Mouse (Mus musculus) liver, embryonic 12.5 days (tissue): Measurements from ENCODE around the gene Shroom1. TPM values are rescaled to one million over a fixed set of nuclear protein-coding genes. Genes with fewer than 3 reads are reported as not detected.

Source experiments
- ATAC-seq: fragments of 200-750 bp; cut with Nextera tagmentation; 2 replicates; pipeline ENCODE4 v1.8.0; 2017; ENCODE audit warnings: moderate number of reproducible peaks, mild to moderate bottlenecking, moderate library complexity
- H3K27ac ChIP-seq: fragments of 300-500 bp; sonication (generic); 2 replicates; pipeline ENCODE4 v1.5.1; 2016; ENCODE audit warnings: mild to moderate bottlenecking
- H3K27me3 ChIP-seq: fragments of 300-500 bp; sonication (generic); replicated peaks from 2 replicates; pipeline ENCODE4 v1.6.1; 2016; ENCODE audit warnings: mild to moderate bottlenecking, moderate library complexity
- H3K36me3 ChIP-seq: fragments of 300-500 bp; sonication (generic); 2 replicates; pipeline ENCODE4 v1.6.1; 2016; ENCODE audit warnings: mild to moderate bottlenecking, moderate library complexity
- H3K4me1 ChIP-seq: fragments of 300-500 bp; sonication (generic); 2 replicates; pipeline ENCODE4 v1.6.1; 2016
- H3K4me2 ChIP-seq: fragments of 300-500 bp; sonication (generic); 2 replicates; pipeline ENCODE4 v1.6.1; 2016; ENCODE audit warnings: mild to moderate bottlenecking, moderate library complexity
- H3K4me3 ChIP-seq: fragments of 300-500 bp; sonication (generic); 2 replicates; pipeline ENCODE4 v1.5.1; 2016; ENCODE audit warnings: mild to moderate bottlenecking, moderate library complexity
- H3K9ac ChIP-seq: fragments of 300-500 bp; sonication (generic); 2 replicates; pipeline ENCODE4 v1.6.1; 2016; ENCODE audit warnings: mild to moderate bottlenecking, moderate library complexity
- H3K9me3 ChIP-seq: fragments of 300-500 bp; sonication (generic); replicated peaks from 2 replicates; pipeline ENCODE4 v1.6.1; 2016; ENCODE audit warnings: mild to moderate bottlenecking, moderate library complexity
- WGBS: fragments of 180-500 bp; shearing (Covaris S2); methylation state at CpG from one replicate; pipeline ENCODE4 v1.1.7; 2016; ENCODE audit not compliant: insufficient replicate concordance; 5-methylcytosine and 5-hydroxymethylcytosine counted together
- polyA plus RNA-seq: library from polyadenylated mRNA; unstranded; fragments of >200 nt; fragmentation: Nextera tagmentation; extraction: Ambion mirVana; gene quantifications from 2 replicates; pipeline ENCODE4 v1.2.1, GENCODE M21; 2016

Gene Shroom1
- polyA plus RNA-seq, 1 experiment from 2014 or later, result 2.0 TPM

DNA sequence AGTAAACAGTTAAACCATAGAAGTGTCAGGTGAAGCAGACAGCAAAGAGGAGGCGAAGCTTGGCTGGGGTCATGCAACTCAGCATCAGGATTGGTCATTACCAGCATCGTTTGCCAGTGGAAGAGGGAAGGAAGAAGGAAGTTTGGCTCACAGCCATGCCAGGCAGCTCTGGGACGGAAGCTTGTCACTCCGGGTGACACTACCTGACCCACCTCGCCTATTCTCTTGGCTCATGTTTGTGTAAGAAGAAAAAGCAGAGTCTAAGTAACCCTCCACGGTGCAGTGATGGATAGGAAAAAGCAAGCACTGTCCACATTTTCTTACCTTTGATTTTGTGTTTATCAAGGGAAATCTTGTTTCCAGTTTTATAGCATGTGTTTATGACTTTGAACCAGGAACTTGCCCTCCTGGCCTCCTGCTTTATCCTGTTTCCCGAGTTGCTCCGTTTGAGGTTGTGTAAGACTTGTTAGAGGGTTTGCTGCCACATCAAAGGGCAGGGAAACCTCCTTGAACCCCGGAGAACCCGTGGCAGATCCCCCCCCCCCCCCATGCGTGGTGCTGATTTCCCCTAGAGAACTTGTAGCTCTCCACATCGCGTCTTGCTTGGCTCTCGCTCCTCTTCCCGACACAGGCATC is 6.8 kb upstream of the Shroom1 start:
- Histone ChIP-seq H3K9ac (no peak overlapping the region), H3K4me1 (peaks cover 8% of the 10 kb centered on the region; the same call in 1 of the 2 replicates), H3K4me3 (no peak overlapping the region), H3K4me2 (no peak overlapping the region), H3K36me3 (no peaks in the 10 kb centered on the region), H3K9me3 (no peaks in the 10 kb centered on the region), H3K27ac (no peak overlapping the region), H3K27me3 (peaks cover 51% of the 10 kb centered on the region)
- ATAC-seq, result no peak
- WGBS, result 26% methylated on average over 15 of the region's 15 CpGs

- Histone ChIP-seq H3K27me3 (peaks cover 63% of the 10 kb centered on the region), H3K9ac (no peak overlapping the region), H3K4me2 (no peak overlapping the region), H3K27ac (no peak overlapping the region), H3K4me3 (no peak overlapping the region), H3K4me1 (peaks cover 9% of the 10 kb centered on the region; the same call in 1 of the 2 replicates), H3K9me3 (no peaks in the 10 kb centered on the region), H3K36me3 (no peaks in the 10 kb centered on the region)
- WGBS, result 45% methylated on average over 2 of the region's 2 CpGs
- ATAC-seq, result no peak
Observed at GRCm38 (mm10) chr11:53451361-53451760, 5.6 kb upstream of the Shroom1 start.

DNA sequence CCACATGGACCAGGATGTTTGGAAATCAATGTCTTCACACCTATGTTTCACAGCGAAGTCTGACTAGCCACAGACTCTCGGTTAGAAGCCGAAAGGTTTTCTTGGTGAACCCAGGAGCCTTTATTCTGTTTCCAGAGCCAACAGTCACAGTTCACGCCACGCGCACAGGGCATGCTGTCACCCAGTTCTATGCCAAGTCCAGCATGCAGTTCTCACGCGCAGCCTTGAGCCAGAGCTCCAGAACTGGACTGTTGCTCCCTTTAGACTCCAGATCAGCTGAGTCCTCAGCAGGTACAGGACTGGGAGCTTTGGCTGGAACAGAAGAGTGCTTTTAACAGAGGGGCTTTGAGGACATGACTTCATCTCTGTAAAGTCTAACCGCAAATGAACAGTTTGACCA is 4.6 kb upstream of the Shroom1 start:
- H3K4me2 ChIP-seq, result no peak overlapping the region
- 86% methylated on average over 9 of the region's 9 CpGs for WGBS
- no peaks in the 10 kb centered on the region for H3K9me3 ChIP-seq
- peaks cover 73% of the 10 kb centered on the region for H3K27me3 ChIP-seq
- H3K27ac ChIP-seq, result no peak overlapping the region
- no peak for ATAC-seq
- no peaks in the 10 kb centered on the region for H3K36me3 ChIP-seq
- H3K4me1 ChIP-seq, result peaks cover 20% of the 10 kb centered on the region
- H3K9ac ChIP-seq, result no peak overlapping the region
- H3K4me3 ChIP-seq, result no peak overlapping the region

DNA sequence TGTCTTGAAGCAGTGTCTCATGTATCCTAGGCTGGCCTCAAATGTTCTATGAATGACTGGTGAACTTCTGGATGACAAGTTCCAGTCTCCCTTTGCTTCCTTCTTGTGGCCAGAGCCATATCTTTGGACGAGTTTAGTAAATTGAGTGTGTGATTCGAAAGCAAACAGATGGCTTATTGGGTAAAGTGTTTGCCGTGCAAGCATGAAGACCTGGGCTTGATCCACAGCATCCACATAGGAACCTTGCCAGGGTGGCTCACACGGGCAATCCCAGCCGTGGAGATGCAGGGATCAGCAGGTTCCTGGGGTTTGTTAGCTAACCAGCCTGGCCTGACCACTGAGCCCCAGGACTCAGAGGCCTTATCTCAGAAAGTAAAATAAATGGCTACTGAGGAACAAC is 4.0 kb upstream of the Shroom1 start:
- ATAC-seq, result no peak
- H3K27me3 ChIP-seq, result peaks cover 80% of the 10 kb centered on the region
- no peaks in the 10 kb centered on the region for H3K9me3 ChIP-seq
- WGBS, result 51% methylated on average over 5 of the region's 5 CpGs
- H3K4me2 ChIP-seq, result no peak overlapping the region
- no peak overlapping the region for H3K27ac ChIP-seq
- H3K9ac ChIP-seq, result no peak overlapping the region
- H3K4me3 ChIP-seq, result no peak overlapping the region
- peaks cover 22% of the 10 kb centered on the region for H3K4me1 ChIP-seq
- no peaks in the 10 kb centered on the region for H3K36me3 ChIP-seq

DNA sequence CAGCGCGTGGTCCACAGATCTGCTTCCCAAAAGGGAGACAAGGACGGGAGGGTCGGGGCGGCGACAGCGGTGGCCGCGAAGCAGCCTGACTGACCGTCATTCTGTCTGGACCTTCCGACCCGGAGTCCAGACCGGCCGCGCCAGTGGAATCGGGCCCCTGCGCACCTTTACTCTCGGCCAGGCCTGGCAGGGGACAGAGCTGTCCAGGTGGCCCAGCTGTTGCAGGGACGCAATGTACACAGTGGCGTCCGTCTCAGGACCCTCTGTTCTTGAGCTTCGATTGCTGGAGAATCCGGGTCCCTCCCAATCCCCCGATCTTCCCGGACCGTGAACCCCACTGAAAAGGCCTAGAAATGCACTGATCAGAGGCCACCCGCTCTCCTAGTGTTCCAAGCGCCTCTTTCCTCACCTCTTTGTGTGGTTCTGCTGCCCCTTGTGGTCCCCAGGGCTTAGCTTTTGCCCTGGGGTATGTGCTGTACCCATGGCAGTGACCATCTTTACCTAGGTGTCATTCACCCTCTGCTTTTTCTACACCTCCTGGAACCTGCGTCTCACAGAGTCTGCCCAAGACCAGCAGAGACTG is 458 bp downstream of the Shroom1 start:
- ATAC-seq, result peak; percentile 45
- WGBS, result 5% methylated on average over 29 of the region's 29 CpGs
- Histone ChIP-seq H3K9me3 (no peaks in the 10 kb centered on the region), H3K9ac (peak overlapping the region; percentile 55), H3K36me3 (no peaks in the 10 kb centered on the region), H3K4me2 (peak overlapping the region; percentile 78), H3K27ac (peak overlapping the region; percentile 38; the same call in 1 of the 2 replicates), H3K4me3 (peak overlapping the region; percentile 58), H3K4me1 (peaks cover 30% of the 10 kb centered on the region), H3K27me3 (peaks cover 84% of the 10 kb centered on the region)

- Histone ChIP-seq H3K9ac (no peak overlapping the region), H3K4me3 (no peak overlapping the region), H3K4me2 (no peak overlapping the region), H3K4me1 (peaks cover 45% of the 10 kb centered on the region), H3K27ac (no peak overlapping the region), H3K9me3 (no peaks in the 10 kb centered on the region), H3K36me3 (no peaks in the 10 kb centered on the region), H3K27me3 (peaks cover 94% of the 10 kb centered on the region)
- 50% methylated on average over 3 of the region's 3 CpGs for WGBS
- ATAC-seq, result no peak
Observed at GRCm38 (mm10) chr11:53458996-53459395, 2.0 kb downstream of the Shroom1 start.

- H3K4me3 ChIP-seq, result no peak overlapping the region
- no peak overlapping the region for H3K27ac ChIP-seq
- no peaks in the 10 kb centered on the region for H3K9me3 ChIP-seq
- no peak for ATAC-seq
- H3K36me3 ChIP-seq, result no peaks in the 10 kb centered on the region
- peaks cover 96% of the 10 kb centered on the region for H3K27me3 ChIP-seq
- no peak overlapping the region for H3K4me2 ChIP-seq
- WGBS, result 66% methylated on average over 3 of the region's 3 CpGs
- no peak overlapping the region for H3K9ac ChIP-seq
- H3K4me1 ChIP-seq, result peaks cover 45% of the 10 kb centered on the region
Observed at GRCm38 (mm10) chr11:53460192-53460591, 3.2 kb downstream of the Shroom1 start.

GRCm38 (mm10) chr11:53461727-53462126 is 4.7 kb downstream of the Shroom1 start:
- Histone ChIP-seq H3K36me3 (no peaks in the 10 kb centered on the region), H3K27ac (no peak overlapping the region), H3K9ac (no peak overlapping the region), H3K4me2 (no peak overlapping the region), H3K9me3 (no peaks in the 10 kb centered on the region), H3K27me3 (peaks cover 96% of the 10 kb centered on the region), H3K4me3 (no peak overlapping the region), H3K4me1 (peaks cover 47% of the 10 kb centered on the region)
- WGBS, result 17% methylated on average over 5 of the region's 5 CpGs
- peak; percentile 45; the same call in 1 of the 2 replicates for ATAC-seq

DNA sequence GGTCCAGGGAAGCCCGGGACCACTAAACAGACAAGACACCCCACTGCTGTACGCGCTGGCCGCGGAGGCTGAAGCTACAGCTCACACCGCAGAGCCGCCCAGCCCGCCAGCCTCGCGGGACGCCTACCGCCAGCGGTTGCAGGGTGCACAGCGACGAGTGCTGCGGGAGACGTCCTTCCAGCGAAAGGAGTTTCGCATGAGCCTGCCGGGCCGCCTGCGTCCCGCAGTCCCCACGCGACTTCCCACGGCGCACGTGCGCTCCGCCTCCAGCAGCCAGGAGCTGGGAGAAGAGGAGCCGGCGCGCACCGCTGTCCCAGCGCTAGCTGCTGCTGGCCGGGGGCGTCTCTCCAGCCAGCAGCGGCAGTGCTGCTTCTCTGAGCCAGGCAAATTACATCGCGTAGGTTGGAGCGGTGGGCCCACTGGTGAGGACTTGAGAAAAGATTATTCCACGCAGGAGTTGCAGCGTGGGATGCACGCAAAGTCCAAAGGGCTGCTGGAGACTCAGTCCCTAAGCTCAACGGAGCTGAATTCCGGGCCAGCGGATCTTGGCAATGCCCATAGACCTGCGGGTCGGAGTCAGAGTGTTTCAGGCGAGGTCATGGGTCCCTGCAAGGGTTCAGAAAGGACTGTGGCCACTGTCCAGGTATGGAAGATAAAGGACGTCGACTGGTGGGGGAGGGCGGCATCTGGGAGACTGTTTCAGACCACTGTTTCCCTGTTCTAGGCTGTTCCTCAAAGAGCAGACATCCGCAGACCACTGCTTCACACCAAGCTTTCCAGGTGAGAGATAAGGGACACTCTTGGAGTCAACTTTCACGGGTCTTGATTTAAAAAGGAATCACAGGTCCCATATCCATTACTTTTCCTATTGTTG is 6.8 kb downstream of the Shroom1 start:
- WGBS, result 6% methylated on average over 55 of the region's 55 CpGs
- no peak for ATAC-seq
- peak overlapping the region; percentile 72 for H3K4me2 ChIP-seq
- H3K27ac ChIP-seq, result no peak overlapping the region
- H3K4me3 ChIP-seq, result peak overlapping the region; percentile 48
- H3K27me3 ChIP-seq, result peaks cover 96% of the 10 kb centered on the region
- peaks cover 42% of the 10 kb centered on the region for H3K4me1 ChIP-seq
- no peaks in the 10 kb centered on the region for H3K9me3 ChIP-seq
- H3K9ac ChIP-seq, result peak overlapping the region; percentile 45; the same call in 1 of the 2 replicates
- H3K36me3 ChIP-seq, result no peaks in the 10 kb centered on the region

GRCm38 (mm10) chr11:53466231-53466971 is 9.4 kb downstream of the Shroom1 start:
- H3K36me3 ChIP-seq, result no peaks in the 10 kb centered on the region
- ATAC-seq, result peak; percentile 21; the same call in 1 of the 2 replicates
- no peaks in the 10 kb centered on the region for H3K9me3 ChIP-seq
- no peak overlapping the region for H3K9ac ChIP-seq
- H3K27ac ChIP-seq, result no peak overlapping the region
- WGBS, result 8% methylated on average over 40 of the region's 40 CpGs
- H3K27me3 ChIP-seq, result peaks cover 99% of the 10 kb centered on the region
- H3K4me3 ChIP-seq, result peak overlapping the region; percentile 19; the same call in 1 of the 2 replicates
- H3K4me2 ChIP-seq, result peak overlapping the region; percentile 60
- peaks cover 44% of the 10 kb centered on the region for H3K4me1 ChIP-seq

- H3K27me3 ChIP-seq, result peaks cover 97% of the 10 kb centered on the region
- H3K9me3 ChIP-seq, result no peaks in the 10 kb centered on the region
- no peak overlapping the region for H3K27ac ChIP-seq
- peak overlapping the region; percentile 41 for H3K4me2 ChIP-seq
- no peak for ATAC-seq
- no peak overlapping the region for H3K4me3 ChIP-seq
- H3K4me1 ChIP-seq, result peaks cover 19% of the 10 kb centered on the region
- no peaks in the 10 kb centered on the region for H3K36me3 ChIP-seq
- H3K9ac ChIP-seq, result no peak overlapping the region
- 42% methylated on average over 16 of the region's 16 CpGs for WGBS
Observed at GRCm38 (mm10) chr11:53469294-53469967, 12.4 kb downstream of the Shroom1 start.
